Mouse (Mus musculus): ENCODE data around the gene St6galnac3. TPM values are rescaled to one million over a fixed set of nuclear protein-coding genes. Genes with fewer than 3 reads are reported as not detected.
A peak's percentile ranks its signal among the peaks of the same experiment; 100 is the strongest.
"Not testable (repeated sequence)": the region's sequence is repeated elsewhere in the genome, so short reads cannot be mapped to it uniquely, and the experiment has no call there.

St6galnac3 gene
- polyA plus RNA-seq, 1 experiment from 2014 or later: 23.2 TPM

DNA sequence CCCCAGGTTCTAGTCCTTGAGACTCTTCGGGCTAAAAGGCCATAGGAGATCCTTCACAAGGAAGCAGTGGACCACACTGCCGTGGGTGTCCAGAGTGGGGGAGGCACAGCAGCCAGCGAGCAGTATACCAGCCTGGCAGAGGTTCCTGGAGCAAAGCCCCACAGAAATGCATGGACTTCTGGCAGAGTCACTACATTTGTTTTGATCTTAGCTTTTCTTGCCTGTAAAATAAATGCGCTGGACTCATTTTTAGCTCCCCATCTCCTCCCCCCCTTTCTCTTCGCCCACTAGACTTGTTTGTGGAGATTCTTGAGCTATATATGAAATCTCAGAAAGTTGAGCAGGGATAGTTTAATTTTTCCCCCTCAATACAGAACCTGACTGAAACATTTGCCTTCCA, 329.6 kb downstream of the St6galnac3 start:
- 92% methylated on average over 5 of the region's 5 CpGs for WGBS
- ATAC-seq: no peak

DNA sequence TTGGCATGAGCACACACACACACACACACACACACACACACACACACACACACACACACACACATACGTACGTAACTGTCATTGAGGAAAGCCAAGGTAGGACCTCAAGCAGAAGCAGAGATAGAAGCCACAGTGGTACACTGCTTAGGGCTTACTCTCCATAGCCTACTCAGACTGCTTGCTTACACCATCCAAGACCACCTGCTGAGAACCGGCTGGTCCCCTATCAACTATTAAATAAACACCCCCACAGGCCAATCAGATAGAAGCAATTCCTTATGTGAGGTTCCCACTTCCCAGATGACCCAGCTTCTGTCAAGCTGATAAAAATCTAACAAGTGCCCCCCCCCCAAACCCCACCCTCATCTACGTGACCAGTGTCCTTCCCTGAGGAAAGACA, 330.2 kb downstream of the St6galnac3 start:
- H3K4me3 ChIP-seq (ENCODE audit: low read length): no peak overlapping the region
- H3K9ac ChIP-seq (ENCODE audit: low read depth, low read length): no peak overlapping the region
- WGBS: 91% methylated on average over 4 of the region's 4 CpGs
- ATAC-seq: no peak
- H3K27me3 ChIP-seq (replicated peaks; ENCODE audit: control insufficient read depth, insufficient read depth, low read length): no peaks in the 10 kb centered on the region
- no peaks in the 10 kb centered on the region for H3K9me3 ChIP-seq (ENCODE audit: control insufficient read depth, low read length)
- H3K4me2 ChIP-seq (ENCODE audit: low read length): no peak overlapping the region
- no peaks in the 10 kb centered on the region; the same call in 1 of the 2 replicates for H3K4me1 ChIP-seq (ENCODE audit: control insufficient read depth, insufficient read depth, low read depth, low read length)
- no peaks in the 10 kb centered on the region for H3K36me3 ChIP-seq (ENCODE audit: control insufficient read depth, insufficient read depth, low read length)
- H3K27ac ChIP-seq (ENCODE audit: low read depth, low read length): no peak overlapping the region

More for the DNA sequence above, 329.6 kb downstream of the St6galnac3 start:
- no peak overlapping the region for H3K4me3 ChIP-seq (ENCODE audit: low read length)
- H3K4me1 ChIP-seq (ENCODE audit: control insufficient read depth, insufficient read depth, low read depth, low read length): no peaks in the 10 kb centered on the region; the same call in 1 of the 2 replicates
- H3K27me3 ChIP-seq (replicated peaks; ENCODE audit: control insufficient read depth, insufficient read depth, low read length): no peaks in the 10 kb centered on the region
- no peak overlapping the region for H3K4me2 ChIP-seq (ENCODE audit: low read length)
- no peak overlapping the region for H3K27ac ChIP-seq (ENCODE audit: low read depth, low read length)
- H3K9me3 ChIP-seq (ENCODE audit: control insufficient read depth, low read length): no peaks in the 10 kb centered on the region
- no peak overlapping the region for H3K9ac ChIP-seq (ENCODE audit: low read depth, low read length)
- H3K36me3 ChIP-seq (ENCODE audit: control insufficient read depth, insufficient read depth, low read length): no peaks in the 10 kb centered on the region

DNA sequence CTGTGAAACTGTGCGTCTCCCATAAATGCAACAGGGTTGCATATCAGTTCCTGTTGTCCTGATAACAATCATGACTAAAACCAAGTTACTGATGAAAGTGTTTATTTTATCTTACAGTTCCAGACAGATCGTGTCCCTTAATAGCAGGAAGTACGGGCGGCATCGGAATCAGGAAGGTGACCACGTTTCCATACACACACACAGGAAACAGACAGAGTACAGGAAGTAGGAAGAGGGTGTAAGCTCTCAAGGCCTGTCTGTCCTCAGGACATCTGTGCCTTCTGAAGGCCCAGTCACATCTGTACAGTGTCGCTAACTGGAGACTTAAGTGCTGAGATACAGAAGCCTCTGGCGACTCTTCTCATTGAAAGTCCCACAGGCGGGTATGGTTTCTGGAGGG, 330.8 kb downstream of the St6galnac3 start:
- Histone ChIP-seq H3K4me3 (ENCODE audit: low read length) (no peak overlapping the region), H3K27me3 (replicated peaks; ENCODE audit: control insufficient read depth, insufficient read depth, low read length) (no peaks in the 10 kb centered on the region), H3K4me2 (ENCODE audit: low read length) (no peak overlapping the region), H3K27ac (ENCODE audit: low read depth, low read length) (no peak overlapping the region), H3K4me1 (ENCODE audit: control insufficient read depth, insufficient read depth, low read depth, low read length) (no peaks in the 10 kb centered on the region; the same call in 1 of the 2 replicates), H3K9me3 (ENCODE audit: control insufficient read depth, low read length) (no peaks in the 10 kb centered on the region), H3K36me3 (ENCODE audit: control insufficient read depth, insufficient read depth, low read length) (no peaks in the 10 kb centered on the region), H3K9ac (ENCODE audit: low read depth, low read length) (no peak overlapping the region)
- ATAC-seq: no peak
- 95% methylated on average over 9 of the region's 9 CpGs for WGBS

DNA sequence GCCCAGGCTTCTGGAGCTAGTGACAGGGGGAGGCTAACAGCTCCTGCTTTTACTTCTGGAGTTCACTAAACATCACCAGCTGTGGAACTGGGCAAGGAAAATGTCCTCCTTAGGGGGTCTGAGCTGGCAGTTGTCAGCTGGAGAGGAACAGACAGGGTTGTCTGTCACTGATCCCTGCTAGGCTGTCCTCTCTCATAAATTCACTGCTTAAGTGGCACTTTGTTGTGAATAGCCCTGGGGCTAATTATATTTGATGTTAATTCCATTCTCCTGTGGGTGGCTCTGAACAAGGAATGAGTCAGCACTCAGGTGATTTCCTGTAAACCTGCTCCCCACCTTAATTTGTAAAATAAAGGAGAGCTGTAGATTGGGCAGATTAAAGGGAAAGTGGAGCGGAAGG, 333.5 kb downstream of the St6galnac3 start:
- H3K36me3 ChIP-seq (ENCODE audit: control insufficient read depth, insufficient read depth, low read length); H3K27me3 ChIP-seq (replicated peaks; ENCODE audit: control insufficient read depth, insufficient read depth, low read length); H3K27ac ChIP-seq (ENCODE audit: low read depth, low read length); H3K9me3 ChIP-seq (ENCODE audit: control insufficient read depth, low read length); H3K4me1 ChIP-seq (ENCODE audit: control insufficient read depth, insufficient read depth, low read depth, low read length); H3K9ac ChIP-seq (ENCODE audit: low read depth, low read length); ATAC-seq; H3K4me2 ChIP-seq (ENCODE audit: low read length); H3K4me3 ChIP-seq (ENCODE audit: low read length): not testable (repeated sequence)
- 75% methylated on average over 1 of the region's 1 CpGs for WGBS

DNA sequence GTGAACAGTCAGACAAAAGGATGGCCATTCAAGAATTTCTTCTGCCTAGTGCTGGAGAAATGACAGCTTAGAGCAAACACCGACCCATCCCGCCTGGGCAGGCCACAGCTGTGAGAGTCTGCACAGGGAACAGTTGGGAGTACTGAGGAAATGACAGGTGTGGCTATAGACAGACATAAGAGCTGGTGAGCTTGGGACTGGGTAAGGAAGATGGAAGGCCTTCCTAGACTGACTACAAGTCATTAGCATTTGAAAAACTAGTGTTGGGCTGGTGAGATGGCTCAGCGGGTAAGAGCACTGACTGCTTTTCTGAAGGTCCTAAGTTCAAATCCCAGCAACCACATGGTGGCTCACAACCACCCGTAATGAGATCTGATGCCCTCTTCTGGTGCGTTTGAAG, 340.3 kb downstream of the St6galnac3 start:
- H3K4me3 ChIP-seq (ENCODE audit: low read length): not testable (repeated sequence)
- 80% methylated on average over 5 of the region's 5 CpGs for WGBS

DNA sequence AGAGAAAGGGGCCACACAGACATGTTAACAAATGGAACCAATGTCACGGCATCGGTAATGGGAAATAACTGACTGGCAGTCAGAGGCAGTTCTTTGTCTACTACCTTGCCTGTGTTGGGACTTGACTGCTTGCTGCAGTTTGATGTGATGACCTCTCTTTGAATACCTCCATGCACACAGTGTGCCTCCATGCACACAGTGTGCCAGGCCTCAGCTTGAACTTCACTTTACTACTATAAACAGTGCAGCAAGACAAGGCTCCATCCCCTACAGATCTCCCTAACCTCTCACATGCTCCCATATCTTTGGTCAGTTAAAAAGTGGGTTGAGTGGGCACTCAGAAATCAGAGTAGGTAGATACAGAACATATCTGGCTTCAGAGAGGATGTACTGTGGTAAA, 341.3 kb downstream of the St6galnac3 start:
- Histone ChIP-seq H3K4me1 (ENCODE audit: control insufficient read depth, insufficient read depth, low read depth, low read length) (no peaks in the 10 kb centered on the region), H3K27me3 (replicated peaks; ENCODE audit: control insufficient read depth, insufficient read depth, low read length) (no peaks in the 10 kb centered on the region), H3K36me3 (ENCODE audit: control insufficient read depth, insufficient read depth, low read length) (no peaks in the 10 kb centered on the region), H3K4me3 (ENCODE audit: low read length) (no peak overlapping the region), H3K9ac (ENCODE audit: low read depth, low read length) (no peak overlapping the region), H3K4me2 (ENCODE audit: low read length) (no peak overlapping the region), H3K9me3 (ENCODE audit: control insufficient read depth, low read length) (no peaks in the 10 kb centered on the region), H3K27ac (ENCODE audit: low read depth, low read length) (no peak overlapping the region)
- WGBS: 92% methylated on average over 2 of the region's 2 CpGs
- no peak for ATAC-seq

More for the DNA sequence above, 340.3 kb downstream of the St6galnac3 start:
- not testable (repeated sequence) for H3K9ac ChIP-seq (ENCODE audit: low read depth, low read length); H3K27me3 ChIP-seq (replicated peaks; ENCODE audit: control insufficient read depth, insufficient read depth, low read length); H3K9me3 ChIP-seq (ENCODE audit: control insufficient read depth, low read length); H3K36me3 ChIP-seq (ENCODE audit: control insufficient read depth, insufficient read depth, low read length); H3K27ac ChIP-seq (ENCODE audit: low read depth, low read length); ATAC-seq; H3K4me1 ChIP-seq (ENCODE audit: control insufficient read depth, insufficient read depth, low read depth, low read length); H3K4me2 ChIP-seq (ENCODE audit: low read length)

DNA sequence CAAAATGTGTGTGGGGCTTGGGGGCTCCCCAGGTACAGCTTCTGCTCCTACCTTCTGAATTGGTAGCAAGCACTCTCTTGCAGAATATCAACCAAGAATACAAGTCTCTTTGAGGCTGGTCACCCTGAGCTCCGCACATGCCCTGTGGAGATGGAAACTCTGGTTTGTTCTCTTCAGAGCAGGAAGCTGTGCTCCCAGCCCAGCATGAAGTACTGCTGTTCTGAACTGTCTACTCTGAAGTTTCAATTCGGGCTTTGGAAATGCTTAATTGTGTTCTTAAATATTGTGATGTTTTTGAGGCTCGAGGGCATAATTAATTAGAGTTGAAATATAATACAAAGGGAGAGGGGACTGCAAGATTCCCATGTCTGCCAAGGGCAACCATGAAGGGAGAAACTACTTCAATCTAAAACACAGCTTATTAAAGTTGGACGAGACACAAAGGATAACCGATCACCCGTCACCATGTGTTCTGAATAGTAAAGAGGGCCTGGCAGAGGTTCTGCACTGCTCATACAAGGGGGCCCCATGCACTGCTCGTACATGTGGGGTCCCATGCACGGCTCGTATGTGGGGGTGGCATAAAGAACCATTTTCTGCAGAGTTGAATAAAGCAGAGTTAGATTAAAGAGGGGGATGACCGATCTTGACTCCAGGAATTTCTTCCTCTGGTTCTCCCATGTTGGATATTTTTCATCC, 359.8 kb downstream of the St6galnac3 start:
- H3K4me1 ChIP-seq (ENCODE audit: control insufficient read depth, insufficient read depth, low read depth, low read length): peaks cover 2% of the 10 kb centered on the region; the same call in 1 of the 2 replicates
- H3K4me3 ChIP-seq (ENCODE audit: low read length): no peak overlapping the region
- 36% methylated on average over 10 of the region's 10 CpGs for WGBS
- H3K36me3 ChIP-seq (ENCODE audit: control insufficient read depth, insufficient read depth, low read length): no peaks in the 10 kb centered on the region
- ATAC-seq: peak; percentile 70
- H3K27me3 ChIP-seq (replicated peaks; ENCODE audit: control insufficient read depth, insufficient read depth, low read length): no peaks in the 10 kb centered on the region
- H3K27ac ChIP-seq (ENCODE audit: low read depth, low read length): no peak overlapping the region
- no peak overlapping the region for H3K9ac ChIP-seq (ENCODE audit: low read depth, low read length)
- H3K4me2 ChIP-seq (ENCODE audit: low read length): no peak overlapping the region
- H3K9me3 ChIP-seq (ENCODE audit: control insufficient read depth, low read length): no peaks in the 10 kb centered on the region

DNA sequence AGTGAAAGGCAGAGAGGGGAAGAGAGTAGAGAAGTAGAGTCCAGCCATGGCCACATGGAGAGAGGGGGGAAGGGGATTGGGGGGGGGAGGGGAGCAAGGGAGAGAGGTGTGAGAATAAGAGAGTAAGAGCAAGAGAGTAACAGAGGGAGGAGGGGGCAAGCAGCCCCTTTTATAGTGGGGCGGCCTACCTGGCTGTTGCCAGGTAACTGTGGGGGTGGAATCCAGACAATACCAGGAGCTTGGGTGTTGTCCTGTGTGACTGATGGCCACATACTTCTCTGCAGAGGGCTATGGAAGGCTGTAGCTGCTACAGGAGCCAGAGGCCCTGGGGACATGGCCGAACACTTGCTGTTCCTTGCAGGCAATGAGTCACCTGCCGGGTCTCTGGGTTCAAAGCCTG, 360.6 kb downstream of the St6galnac3 start:
- Histone ChIP-seq H3K4me2 (ENCODE audit: low read length) (no peak overlapping the region), H3K36me3 (ENCODE audit: control insufficient read depth, insufficient read depth, low read length) (no peaks in the 10 kb centered on the region), H3K9ac (ENCODE audit: low read depth, low read length) (no peak overlapping the region), H3K27ac (ENCODE audit: low read depth, low read length) (no peak overlapping the region), H3K4me3 (ENCODE audit: low read length) (no peak overlapping the region), H3K4me1 (ENCODE audit: control insufficient read depth, insufficient read depth, low read depth, low read length) (peaks cover 2% of the 10 kb centered on the region; the same call in 1 of the 2 replicates), H3K9me3 (ENCODE audit: control insufficient read depth, low read length) (no peaks in the 10 kb centered on the region), H3K27me3 (replicated peaks; ENCODE audit: control insufficient read depth, insufficient read depth, low read length) (no peaks in the 10 kb centered on the region)
- WGBS: 82% methylated on average over 3 of the region's 3 CpGs
- ATAC-seq: no peak

DNA sequence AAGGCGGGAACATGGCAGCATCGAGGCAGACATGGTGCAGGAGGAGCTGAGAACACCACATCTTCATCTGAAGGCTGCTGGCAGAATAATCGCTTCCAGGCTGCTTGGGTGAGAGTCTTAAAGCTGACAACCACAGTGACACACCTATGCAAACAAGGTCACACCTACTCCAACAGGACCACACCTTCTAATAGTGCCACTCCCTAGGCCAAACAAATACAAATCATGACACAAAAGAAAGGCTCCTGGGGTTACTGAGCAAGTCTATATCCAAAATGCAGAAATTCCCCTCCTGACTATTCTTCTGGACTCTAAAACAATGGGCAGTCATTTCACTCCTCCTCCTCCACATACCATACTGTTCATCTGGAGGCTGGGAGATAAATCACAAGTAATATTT, 365.0 kb downstream of the St6galnac3 start:
- Histone ChIP-seq H3K4me2 (ENCODE audit: low read length) (no peak overlapping the region), H3K4me3 (ENCODE audit: low read length) (no peak overlapping the region), H3K9ac (ENCODE audit: low read depth, low read length) (no peak overlapping the region), H3K27me3 (replicated peaks; ENCODE audit: control insufficient read depth, insufficient read depth, low read length) (no peaks in the 10 kb centered on the region), H3K36me3 (ENCODE audit: control insufficient read depth, insufficient read depth, low read length) (no peaks in the 10 kb centered on the region), H3K4me1 (ENCODE audit: control insufficient read depth, insufficient read depth, low read depth, low read length) (no peaks in the 10 kb centered on the region), H3K27ac (ENCODE audit: low read depth, low read length) (no peak overlapping the region), H3K9me3 (ENCODE audit: control insufficient read depth, low read length) (no peaks in the 10 kb centered on the region)
- 95% methylated on average over 3 of the region's 3 CpGs for WGBS
- ATAC-seq: no peak

All from hindbrain, embryonic 16.5 days (tissue).